Comparison of ENCODE assay signal across 8 mouse cellular contexts in the genomic region with DNA sequence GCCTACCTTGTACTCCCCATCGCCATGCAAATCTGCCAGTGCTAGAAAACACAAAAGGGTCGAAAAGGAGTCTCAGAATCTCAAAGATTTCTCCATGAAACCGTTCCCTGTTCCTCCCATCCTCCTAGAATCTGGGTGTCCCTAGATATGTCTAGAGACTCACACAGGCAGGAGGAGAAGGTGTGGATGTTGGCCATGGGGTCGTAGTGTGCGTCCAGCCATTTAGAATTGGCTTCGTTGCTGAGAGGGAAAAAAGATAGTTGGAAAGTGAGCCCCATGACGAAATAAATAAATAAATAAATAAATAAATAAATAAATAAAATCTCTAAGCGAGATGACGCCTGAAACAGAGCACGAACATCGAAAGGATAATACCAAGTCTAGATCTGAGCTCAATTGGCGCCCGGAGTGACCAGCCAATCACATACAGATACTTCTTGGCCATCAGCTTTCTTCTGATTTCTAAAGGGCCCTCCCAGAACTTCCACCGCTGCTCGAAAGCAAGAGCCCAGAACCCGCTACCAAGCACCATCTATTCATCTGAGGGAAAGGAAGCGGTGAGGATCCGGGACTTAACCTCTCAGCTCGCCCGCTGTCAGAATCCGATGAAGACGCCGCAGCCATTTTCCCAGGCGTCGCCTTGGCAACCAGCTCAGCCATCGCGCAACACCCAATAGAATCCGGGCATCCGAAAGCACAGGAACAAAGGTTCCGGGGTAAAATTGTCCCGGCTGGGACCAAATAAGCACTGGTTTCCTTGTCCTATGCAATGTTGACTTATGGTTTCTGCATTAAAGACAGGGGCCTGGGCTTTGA. TPM values are rescaled to one million over a fixed set of nuclear protein-coding genes. Genes with fewer than 3 reads are reported as not detected.
DNase-seq lines count a peak whose midpoint lies in the region; ATAC-seq and TF ChIP-seq lines count a peak whose summit lies in the region.

Gene Bbs1, minus strand, starts transcription at position 650 of the 816 bp plus-strand sequence.

- H3K4me1 ChIP-seq in bone marrow macrophage, adult 2 months (ENCODE audit: control insufficient read depth, insufficient read depth, low read length), result peaks cover 5% of the 10 kb centered on the region
- H3K4me1 ChIP-seq in embryonic facial prominence, embryonic 15.5 days, result peaks cover 6% of the 10 kb centered on the region
- peaks cover 4% of the 10 kb centered on the region; the same call in 1 of the 2 replicates for H3K4me1 ChIP-seq in limb, embryonic 14.5 days (ENCODE audit: control insufficient read depth, insufficient read depth, low read length)
- peaks cover 12% of the 10 kb centered on the region for H3K4me1 ChIP-seq in midbrain, embryonic 16.5 days (ENCODE audit: control insufficient read depth, insufficient read depth, low read length)
- peaks cover 2% of the 10 kb centered on the region; the same call in 1 of the 2 replicates for H3K4me1 ChIP-seq in spleen, adult 2 months (ENCODE audit: control insufficient read depth, insufficient read depth, insufficient read length)

- DNase-seq in A20 (ENCODE audit: low read depth, low spot score), result peak; percentile 84
- DNase-seq in heart, adult 9 months (ENCODE audit: low spot score in 2 of 2), result peak; percentile 65 to 67
- peak; percentile 78 for DNase-seq in kidney, adult 9 months
- DNase-seq in limb, embryonic 14.5 days (ENCODE audit: low spot score), result peak; percentile 82
- DNase-seq in spleen, adult 2 months (ENCODE audit: low read depth in 1 of 2, low spot score in 2 of 2), result peak; percentile 49 to 60

- no peak for TF ChIP-seq POLR2A in bone marrow macrophage, adult 2 months (IDR thresholded peaks at IDR 0.05; ENCODE audit: borderline replicate concordance, low read depth, low read length)
- TF ChIP-seq POLR2A in limb, embryonic 14.5 days (IDR thresholded peaks at IDR 0.05; ENCODE audit: borderline replicate concordance, extremely low read depth, insufficient read depth, insufficient read length), result no peak
- no peak for TF ChIP-seq POLR2A in spleen, adult 2 months (IDR thresholded peaks at IDR 0.05; ENCODE audit: low read depth, low read length)

- no peaks in the 10 kb centered on the region for H3K27me3 ChIP-seq in embryonic facial prominence, embryonic 15.5 days
- no peaks in the 10 kb centered on the region for H3K27me3 ChIP-seq in limb, embryonic 14.5 days (ENCODE audit: control insufficient read depth, insufficient read depth, low read length)
- H3K27me3 ChIP-seq in midbrain, embryonic 16.5 days (ENCODE audit: control insufficient read depth, insufficient read depth, low read depth, low read length), result no peaks in the 10 kb centered on the region
- no peaks in the 10 kb centered on the region for H3K27me3 ChIP-seq in spleen, adult 2 months (ENCODE audit: control insufficient read depth, insufficient read depth, low read length)

- 8% methylated on average over 31 of the region's 31 CpGs for WGBS in embryonic facial prominence, embryonic 15.5 days
- 9% methylated on average over 31 of the region's 31 CpGs for WGBS in limb, embryonic 14.5 days
- 6% methylated on average over 31 of the region's 31 CpGs for WGBS in midbrain, embryonic 16.5 days
- 10% methylated on average over 31 of the region's 31 CpGs for WGBS in spleen, adult 2 months

- H3K4me2 ChIP-seq in embryonic facial prominence, embryonic 15.5 days (replicated peaks), result peak within 1 kb of the TSS; percentile 63
- peak within 1 kb of the TSS; percentile 60 for H3K4me2 ChIP-seq in limb, embryonic 14.5 days (replicated peaks; ENCODE audit: low read depth, low read length, severe bottlenecking)
- H3K4me2 ChIP-seq in midbrain, embryonic 16.5 days (ENCODE audit: low read length), result peak within 1 kb of the TSS; percentile 92

- TF ChIP-seq CTCF in bone marrow macrophage, adult 2 months (IDR thresholded peaks at IDR 0.05; ENCODE audit: low read depth, low read length), result no peak
- TF ChIP-seq CTCF in spleen, adult 2 months (IDR thresholded peaks at IDR 0.05; ENCODE audit: extremely low read depth, insufficient read depth, insufficient read length, insufficient replicate concordance), result no peak

- peaks cover 50% of the 10 kb centered on the region for H3K36me3 ChIP-seq in embryonic facial prominence, embryonic 15.5 days
- peaks cover 38% of the 10 kb centered on the region for H3K36me3 ChIP-seq in limb, embryonic 14.5 days (ENCODE audit: control insufficient read depth, insufficient read depth, low read length)
- peaks cover 26% of the 10 kb centered on the region for H3K36me3 ChIP-seq in midbrain, embryonic 16.5 days (ENCODE audit: control insufficient read depth, insufficient read depth, low read length)
- peaks cover 5% of the 10 kb centered on the region for H3K36me3 ChIP-seq in spleen, adult 2 months (ENCODE audit: control insufficient read depth, insufficient read depth, low read length)

- peak within 1 kb of the TSS; percentile 47; the same call in 1 of the 2 replicates for H3K9ac ChIP-seq in embryonic facial prominence, embryonic 15.5 days
- H3K9ac ChIP-seq in limb, embryonic 14.5 days (ENCODE audit: low read depth, low read length, severe bottlenecking), result peak within 1 kb of the TSS; percentile 54
- peak within 1 kb of the TSS; percentile 68 for H3K9ac ChIP-seq in midbrain, embryonic 16.5 days (ENCODE audit: low read depth, low read length)

- H3K4me3 ChIP-seq in bone marrow macrophage, adult 2 months (ENCODE audit: insufficient read depth, low read length), result peak within 1 kb of the TSS; percentile 95
- peak within 1 kb of the TSS; percentile 71 for H3K4me3 ChIP-seq in embryonic facial prominence, embryonic 15.5 days (replicated peaks)
- H3K4me3 ChIP-seq in limb, embryonic 14.5 days (replicated peaks; ENCODE audit: low read length), result peak within 1 kb of the TSS; percentile 63
- peak within 1 kb of the TSS; percentile 76 for H3K4me3 ChIP-seq in midbrain, embryonic 16.5 days (ENCODE audit: low read depth, low read length)
- H3K4me3 ChIP-seq in spleen, adult 2 months (ENCODE audit: extremely low read depth, insufficient read depth, insufficient read length), result peak within 1 kb of the TSS; percentile 74

- no peaks in the 10 kb centered on the region for H3K9me3 ChIP-seq in embryonic facial prominence, embryonic 15.5 days (replicated peaks)
- H3K9me3 ChIP-seq in limb, embryonic 14.5 days (ENCODE audit: control insufficient read depth, low read length), result no peaks in the 10 kb centered on the region
- H3K9me3 ChIP-seq in midbrain, embryonic 16.5 days (replicated peaks; ENCODE audit: control insufficient read depth, low read length, poor library complexity, severe bottlenecking), result no peaks in the 10 kb centered on the region

- ATAC-seq in embryonic facial prominence, embryonic 15.5 days (ENCODE audit: insufficient number of reproducible peaks, low FRiP score, low TSS enrichment, low read depth), result peak; percentile 44; the same call in 1 of the 2 replicates
- ATAC-seq in limb, embryonic 14.5 days (ENCODE audit: low FRiP score, low read depth), result peak; percentile 78; the same call in 1 of the 2 replicates
- ATAC-seq in midbrain, embryonic 16.5 days, result peak; percentile 69

- no peak within 1 kb of the TSS for H3K27ac ChIP-seq in bone marrow macrophage, adult 2 months (ENCODE audit: insufficient read depth, low read depth, low read length)
- H3K27ac ChIP-seq in embryonic facial prominence, embryonic 15.5 days (replicated peaks), result no peak within 1 kb of the TSS
- no peak within 1 kb of the TSS for H3K27ac ChIP-seq in limb, embryonic 14.5 days (replicated peaks; ENCODE audit: low read depth, low read length)
- peak within 1 kb of the TSS; percentile 88 for H3K27ac ChIP-seq in midbrain, embryonic 16.5 days (ENCODE audit: low read length)
- no peak within 1 kb of the TSS for H3K27ac ChIP-seq in spleen, adult 2 months (ENCODE audit: insufficient read depth, low read length)

RNA-seq across cellular contexts. Expression of gene Bbs1, which starts in this region (rescaled TPM):
- 2.0 and 3.0 TPM in 2 replicates for polyA plus RNA-seq in bone marrow macrophage, adult 2 months (2012; ENCODE audit: insufficient read depth, insufficient read length, missing spikeins)
- polyA plus RNA-seq in embryonic facial prominence, embryonic 15.5 days (2015; fragmentation: Nextera tagmentation; extraction: Ambion mirVana), result 4.6 and 5.5 TPM in 2 replicates
- 7.6 and 8.1 TPM in 2 replicates for polyA plus RNA-seq in limb, embryonic 14.5 days (2012; rRNA removed)
- 3.8 and 4.9 TPM in 2 replicates for polyA plus RNA-seq in limb, embryonic 14.5 days (2014; fragmentation: Nextera tagmentation; extraction: Ambion mirVana)
- polyA plus RNA-seq in midbrain, embryonic 16.5 days (2015; fragmentation: Nextera tagmentation; extraction: Ambion mirVana), result 9.6 and 9.7 TPM in 2 replicates
- polyA plus RNA-seq in spleen, adult 2 months (2012; rRNA removed), result 1.3 and 2.6 TPM in 2 replicates
